Mouse (Mus musculus): ENCODE results near the gene Pidd1.
"Not testable (repeated sequence)": the region's sequence is repeated elsewhere in the genome, so short reads cannot be mapped to it uniquely, and the experiment has no call there.

Gene Pidd1

GRCm38 (mm10) chr7:141416144-141416841 lies 27.5 kb downstream of the Pidd1 start:
- no peak for DNase-seq (ENCODE audit: low spot score)

- peak; percentile 99 for DNase-seq (ENCODE audit: low spot score)
Measured at GRCm38 (mm10) chr7:141413809-141414584, 29.8 kb downstream of the Pidd1 start, which contains the start of gene Gatd1. TSS of gene Gatd1 (minus strand) at chr7:141414136.

- no peak for DNase-seq (ENCODE audit: low spot score)
Measured at GRCm38 (mm10) chr7:141413331-141413730, 30.5 kb downstream of the Pidd1 start.

GRCm38 (mm10) chr7:141411667-141412066 lies 32.2 kb downstream of the Pidd1 start:
- DNase-seq (ENCODE audit: low spot score), result no peak

- no peak for DNase-seq (ENCODE audit: low spot score)
Measured at GRCm38 (mm10) chr7:141410631-141411030, 33.2 kb downstream of the Pidd1 start.

- peak; percentile 67 for DNase-seq (ENCODE audit: low spot score)
Measured at GRCm38 (mm10) chr7:141408833-141409232, 35.0 kb downstream of the Pidd1 start.

- DNase-seq (ENCODE audit: low spot score), result not testable (repeated sequence)
Measured at GRCm38 (mm10) chr7:141407670-141408069, 36.2 kb downstream of the Pidd1 start.

GRCm38 (mm10) chr7:141405466-141405865 lies 38.4 kb downstream of the Pidd1 start:
- DNase-seq (ENCODE audit: low spot score), result no peak

GRCm38 (mm10) chr7:141403305-141403704 lies 40.5 kb downstream of the Pidd1 start:
- peak; percentile 40 for DNase-seq (ENCODE audit: low spot score)

- no peak for DNase-seq (ENCODE audit: low spot score)
Measured at GRCm38 (mm10) chr7:141395348-141395747, 48.5 kb downstream of the Pidd1 start.

- DNase-seq (ENCODE audit: low spot score), result peak; percentile 79
Measured at GRCm38 (mm10) chr7:141394771-141395170, 49.1 kb downstream of the Pidd1 start.

GRCm38 (mm10) chr7:141394158-141394557 lies 49.7 kb downstream of the Pidd1 start:
- DNase-seq (ENCODE audit: low spot score), result no peak

- DNase-seq (ENCODE audit: low spot score), result no peak
Measured at GRCm38 (mm10) chr7:141392552-141393222, 51.1 kb downstream of the Pidd1 start.

GRCm38 (mm10) chr7:141391625-141392551 lies 51.9 kb downstream of the Pidd1 start, which contains the start of gene Taldo1:
TSS of gene Taldo1 (plus strand) at chr7:141392199.
- peak; percentile 94 for DNase-seq (ENCODE audit: low spot score)

- no peak for DNase-seq (ENCODE audit: low spot score)
Measured at GRCm38 (mm10) chr7:141390326-141391259, 53.2 kb downstream of the Pidd1 start.

GRCm38 (mm10) chr7:141388487-141389109 lies 55.2 kb downstream of the Pidd1 start:
- no peak for DNase-seq (ENCODE audit: low spot score)

Measured in T-cell, adult 2 months (primary cell).